Mouse (Mus musculus): ENCODE measurements around the gene Ncoa6.

DNA sequence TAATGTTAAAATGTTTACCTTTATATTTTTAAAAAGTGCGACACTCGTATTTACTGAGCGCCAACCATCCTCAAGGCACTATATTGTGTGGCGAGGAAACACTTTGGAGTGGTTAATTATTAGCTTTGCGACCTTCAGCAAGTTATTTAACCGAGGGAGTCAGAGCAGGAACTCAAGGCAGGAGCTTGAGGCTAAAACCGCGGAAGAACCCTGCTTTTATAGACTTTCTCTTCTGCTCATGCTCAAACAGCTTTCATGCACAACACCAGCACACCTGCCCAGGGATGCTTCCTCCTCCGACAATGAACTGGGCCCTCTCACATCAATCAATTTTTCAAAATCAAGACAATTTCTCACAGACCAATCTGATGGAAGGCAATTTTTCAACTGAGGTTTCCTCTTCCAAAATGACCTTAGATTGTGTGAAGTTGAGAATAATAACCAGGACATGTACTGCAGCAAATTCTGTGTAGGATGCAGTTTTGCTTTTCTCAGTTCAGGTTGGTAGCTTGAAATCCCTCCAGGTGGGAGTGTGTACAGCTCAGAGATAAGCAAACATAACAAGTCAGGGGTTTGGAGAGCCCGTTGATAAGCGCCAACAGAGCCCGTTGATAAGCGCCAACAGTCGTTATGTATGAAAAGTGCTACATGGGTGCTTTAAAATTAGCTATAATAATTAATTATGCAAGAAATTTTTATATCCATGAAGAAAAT lies 115.9 kb downstream of the Ncoa6 start:
- TF ChIP-seq CTCF (IDR thresholded peaks at IDR 0.05) = no peak
- TF ChIP-seq POLR2A (IDR thresholded peaks at IDR 0.05; ENCODE audit: insufficient read depth, low read depth, low read length) = no peak
- TF ChIP-seq EP300 (IDR thresholded peaks at IDR 0.05; ENCODE audit: insufficient read depth, low read depth, low read length) = no peak
